Mouse (Mus musculus) heart, postnatal 0 days (tissue): ENCODE results near the gene Zfp934.
"Not testable (repeated sequence)": the region's sequence is repeated elsewhere in the genome, so short reads cannot be mapped to it uniquely, and the experiment has no call there.

Source experiments
- CTCF ChIP-seq: IDR thresholded peaks from 2 replicates; pipeline ENCODE4 v1.5.1; 2016; ENCODE audit warnings: antibody characterized with exemption, control low read depth, low read depth
- EP300 ChIP-seq: IDR thresholded peaks from 2 replicates; pipeline ENCODE4 v1.6.1; 2016; ENCODE audit warnings: antibody characterized with exemption, low read depth

DNA sequence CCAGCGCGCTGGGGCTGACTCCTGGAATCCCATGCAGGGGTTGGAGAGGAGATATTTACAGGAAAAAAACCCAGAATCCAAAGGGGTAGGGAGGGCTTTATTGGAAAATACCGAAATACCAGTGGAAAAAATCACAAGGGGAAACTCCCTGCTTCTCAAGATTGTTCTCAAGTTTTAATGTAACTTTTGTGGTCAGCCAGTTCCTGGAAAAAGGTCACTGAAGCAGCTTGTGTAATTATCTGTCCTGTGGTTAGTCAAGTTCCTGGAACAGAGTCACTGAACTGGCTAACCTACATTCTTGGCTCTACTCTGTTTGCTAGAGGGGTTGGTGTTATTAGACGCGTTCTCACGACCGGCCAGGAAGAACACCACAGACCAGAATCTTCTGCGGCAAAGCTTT lies 98.3 kb downstream of the Zfp934 start:
- TF ChIP-seq CTCF, EP300: not testable (repeated sequence)
